Mouse (Mus musculus) intestine, embryonic 15.5 days (tissue): ENCODE data around the gene Dlx4. TPM values are rescaled to one million over a fixed set of nuclear protein-coding genes. Genes with fewer than 3 reads are reported as not detected.

Experiments
- ATAC-seq: fragments of 200-750 bp; cut with Nextera tagmentation; 2 replicates; pipeline ENCODE4 v1.8.0; 2017; ENCODE audit warnings: moderate TSS enrichment, moderate library complexity
- H3K27ac ChIP-seq: fragments of 300-500 bp; sonication (generic); 2 replicates; pipeline ENCODE4 v1.5.1; 2015; ENCODE audit warnings: mild to moderate bottlenecking, inconsistent platforms
- H3K27me3 ChIP-seq: fragments of 300-500 bp; sonication (generic); replicated peaks from 2 replicates; pipeline ENCODE4 v1.6.1; 2015; ENCODE audit warnings: inconsistent platforms
- H3K36me3 ChIP-seq: fragments of 300-500 bp; sonication (generic); 2 replicates; pipeline ENCODE4 v1.6.1; 2015; ENCODE audit warnings: inconsistent platforms
- H3K4me1 ChIP-seq: fragments of 300-500 bp; sonication (generic); replicated peaks from 2 replicates; pipeline ENCODE4 v1.6.1; 2015; ENCODE audit warnings: inconsistent platforms
- H3K4me2 ChIP-seq: fragments of 300-500 bp; sonication (generic); replicated peaks from 2 replicates; pipeline ENCODE4 v1.6.1; 2015; ENCODE audit warnings: mild to moderate bottlenecking, inconsistent platforms
- H3K4me3 ChIP-seq: fragments of 300-500 bp; sonication (generic); replicated peaks from 2 replicates; pipeline ENCODE4 v1.5.1; 2015; ENCODE audit warnings: inconsistent platforms
- H3K9ac ChIP-seq: fragments of 300-500 bp; sonication (generic); 2 replicates; pipeline ENCODE4 v1.6.1; 2015; ENCODE audit warnings: inconsistent platforms
- H3K9me3 ChIP-seq: fragments of 300-500 bp; sonication (generic); 2 replicates; pipeline ENCODE4 v1.6.1; 2016; ENCODE audit warnings: inconsistent platforms
- WGBS: fragments of 180-500 bp; shearing (Covaris S2); methylation state at CpG from one replicate; pipeline ENCODE4 v1.1.7; 2015; 5-methylcytosine and 5-hydroxymethylcytosine counted together
- polyA plus RNA-seq: library from polyadenylated mRNA; unstranded; fragments of >200 nt; fragmentation: Nextera tagmentation; extraction: Ambion mirVana; gene quantifications from 2 replicates; pipeline ENCODE4 v1.2.1, GENCODE M21; 2015

Dlx4 gene
- polyA plus RNA-seq: 0.10 and 0.16 TPM in 2 replicates

- Histone ChIP-seq H3K27me3 (peaks cover 95% of the 10 kb centered on the region), H3K4me3 (peak within 1 kb of the TSS; percentile 51), H3K27ac (no peak within 1 kb of the TSS), H3K36me3 (no peaks in the 10 kb centered on the region), H3K4me1 (peaks cover 32% of the 10 kb centered on the region), H3K9ac (peak within 1 kb of the TSS; percentile 45), H3K4me2 (peak within 1 kb of the TSS; percentile 96), H3K9me3 (no peaks in the 10 kb centered on the region)
- WGBS: under 1% methylated on average over 48 of the region's 48 CpGs
- ATAC-seq: peak; percentile 75
These were observed at the start of gene Dlx4 for GRCm38 (mm10) chr11:95145851-95146403. Gene Dlx4 (minus strand): TSS chr11:95146263.

GRCm38 (mm10) chr11:95189863-95190262 is 43.8 kb upstream of the Dlx4 start:
- Histone ChIP-seq H3K4me2 (no peak overlapping the region), H3K4me3 (no peak overlapping the region), H3K27me3 (no peaks in the 10 kb centered on the region; the same call in 1 of the 2 replicates), H3K9me3 (no peaks in the 10 kb centered on the region), H3K9ac (no peak overlapping the region), H3K36me3 (no peaks in the 10 kb centered on the region), H3K27ac (no peak overlapping the region), H3K4me1 (peaks cover 9% of the 10 kb centered on the region; the same call in 1 of the 2 replicates)
- 35% methylated on average over 11 of the region's 11 CpGs for WGBS
- peak; percentile 23; the same call in 1 of the 2 replicates for ATAC-seq

GRCm38 (mm10) chr11:95186826-95187225 is 40.8 kb upstream of the Dlx4 start:
- Histone ChIP-seq H3K9me3 (no peaks in the 10 kb centered on the region), H3K9ac (no peak overlapping the region), H3K27me3 (peaks cover 3% of the 10 kb centered on the region; the same call in 1 of the 2 replicates), H3K4me1 (peaks cover 9% of the 10 kb centered on the region; the same call in 1 of the 2 replicates), H3K4me3 (no peak overlapping the region), H3K36me3 (no peaks in the 10 kb centered on the region), H3K27ac (no peak overlapping the region), H3K4me2 (no peak overlapping the region)
- WGBS: 88% methylated on average over 7 of the region's 7 CpGs
- no peak for ATAC-seq

- Histone ChIP-seq H3K4me2 (no peak overlapping the region), H3K9ac (no peak overlapping the region), H3K27me3 (peaks cover 3% of the 10 kb centered on the region; the same call in 1 of the 2 replicates), H3K27ac (no peak overlapping the region), H3K4me3 (no peak overlapping the region), H3K36me3 (no peaks in the 10 kb centered on the region), H3K9me3 (no peaks in the 10 kb centered on the region), H3K4me1 (peaks cover 9% of the 10 kb centered on the region; the same call in 1 of the 2 replicates)
- 34% methylated on average over 11 of the region's 11 CpGs for WGBS
- ATAC-seq: no peak
These were observed 39.6 kb upstream of the Dlx4 start for GRCm38 (mm10) chr11:95185700-95186099.

GRCm38 (mm10) chr11:95184561-95184960 is 38.5 kb upstream of the Dlx4 start:
- no peaks in the 10 kb centered on the region for H3K9me3 ChIP-seq
- peaks cover 3% of the 10 kb centered on the region; the same call in 1 of the 2 replicates for H3K27me3 ChIP-seq
- no peaks in the 10 kb centered on the region for H3K36me3 ChIP-seq
- no peak overlapping the region for H3K4me2 ChIP-seq
- WGBS: 30% methylated on average over 5 of the region's 5 CpGs
- no peak for ATAC-seq
- no peak overlapping the region for H3K9ac ChIP-seq
- no peak overlapping the region for H3K27ac ChIP-seq
- H3K4me1 ChIP-seq: 0 out of 2 replicates have a peak, but pooled peaks cover 6% of the 10 kb centered on the region
- no peak overlapping the region for H3K4me3 ChIP-seq

- no peaks in the 10 kb centered on the region for H3K36me3 ChIP-seq
- no peak for ATAC-seq
- 65% methylated on average over 12 of the region's 12 CpGs for WGBS
These were observed 33.2 kb upstream of the Dlx4 start for GRCm38 (mm10) chr11:95179311-95179710.

GRCm38 (mm10) chr11:95165857-95166256 is 19.8 kb upstream of the Dlx4 start:
- no peaks in the 10 kb centered on the region for H3K27me3 ChIP-seq
- H3K4me3 ChIP-seq: no peak overlapping the region
- no peak overlapping the region for H3K27ac ChIP-seq
- no peaks in the 10 kb centered on the region for H3K36me3 ChIP-seq
- WGBS: 71% methylated on average over 5 of the region's 5 CpGs
- H3K9ac ChIP-seq: no peak overlapping the region
- no peak overlapping the region for H3K4me2 ChIP-seq
- no peak for ATAC-seq
- H3K4me1 ChIP-seq: no peaks in the 10 kb centered on the region
- H3K9me3 ChIP-seq: no peaks in the 10 kb centered on the region

More at GRCm38 (mm10) chr11:95179311-95179710, 33.2 kb upstream of the Dlx4 start:
- no peak overlapping the region for H3K4me3 ChIP-seq
- H3K27ac ChIP-seq: no peak overlapping the region
- no peaks in the 10 kb centered on the region for H3K9me3 ChIP-seq
- 0 out of 2 replicates have a peak, but pooled peaks cover 2% of the 10 kb centered on the region for H3K27me3 ChIP-seq
- H3K4me1 ChIP-seq: no peaks in the 10 kb centered on the region
- no peak overlapping the region for H3K9ac ChIP-seq
- no peak overlapping the region for H3K4me2 ChIP-seq

GRCm38 (mm10) chr11:95161708-95162107 is 15.6 kb upstream of the Dlx4 start:
- Histone ChIP-seq H3K4me3 (no peak overlapping the region), H3K4me2 (no peak overlapping the region), H3K27me3 (no peaks in the 10 kb centered on the region), H3K27ac (no peak overlapping the region), H3K9ac (no peak overlapping the region), H3K9me3 (no peaks in the 10 kb centered on the region), H3K36me3 (no peaks in the 10 kb centered on the region), H3K4me1 (no peaks in the 10 kb centered on the region)
- 77% methylated on average over 4 of the region's 4 CpGs for WGBS
- ATAC-seq: no peak

GRCm38 (mm10) chr11:95160693-95161092 is 14.6 kb upstream of the Dlx4 start:
- H3K27me3 ChIP-seq: 0 out of 2 replicates have a peak, but pooled peaks cover 5% of the 10 kb centered on the region
- no peak for ATAC-seq
- H3K9me3 ChIP-seq: no peaks in the 10 kb centered on the region
- H3K27ac ChIP-seq: no peak overlapping the region
- no peak overlapping the region for H3K4me2 ChIP-seq
- H3K4me3 ChIP-seq: no peak overlapping the region
- H3K36me3 ChIP-seq: no peaks in the 10 kb centered on the region
- H3K4me1 ChIP-seq: no peaks in the 10 kb centered on the region
- 51% methylated on average over 7 of the region's 7 CpGs for WGBS
- H3K9ac ChIP-seq: no peak overlapping the region

- Histone ChIP-seq H3K9ac (no peak overlapping the region), H3K36me3 (no peaks in the 10 kb centered on the region), H3K9me3 (no peaks in the 10 kb centered on the region), H3K4me3 (no peak overlapping the region), H3K4me1 (no peaks in the 10 kb centered on the region), H3K4me2 (no peak overlapping the region), H3K27ac (no peak overlapping the region), H3K27me3 (0 out of 2 replicates have a peak, but pooled peaks cover 5% of the 10 kb centered on the region)
- no peak for ATAC-seq
- 87% methylated on average over 8 of the region's 8 CpGs for WGBS
These were observed 13.8 kb upstream of the Dlx4 start for GRCm38 (mm10) chr11:95159763-95160371.

GRCm38 (mm10) chr11:95157872-95158271 is 11.8 kb upstream of the Dlx4 start:
- WGBS: 77% methylated on average over 5 of the region's 5 CpGs
- Histone ChIP-seq H3K36me3 (no peaks in the 10 kb centered on the region), H3K4me1 (no peaks in the 10 kb centered on the region), H3K9me3 (no peaks in the 10 kb centered on the region), H3K27me3 (peaks cover 10% of the 10 kb centered on the region), H3K4me2 (no peak overlapping the region), H3K9ac (no peak overlapping the region), H3K4me3 (no peak overlapping the region), H3K27ac (no peak overlapping the region)
- no peak for ATAC-seq

GRCm38 (mm10) chr11:95157356-95157755 is 11.3 kb upstream of the Dlx4 start:
- Histone ChIP-seq H3K4me3 (no peak overlapping the region), H3K27me3 (peaks cover 15% of the 10 kb centered on the region), H3K4me2 (no peak overlapping the region), H3K36me3 (no peaks in the 10 kb centered on the region), H3K9me3 (no peaks in the 10 kb centered on the region), H3K9ac (no peak overlapping the region), H3K27ac (no peak overlapping the region), H3K4me1 (no peaks in the 10 kb centered on the region)
- no peak for ATAC-seq
- WGBS: 63% methylated on average over 5 of the region's 5 CpGs

- 76% methylated on average over 2 of the region's 2 CpGs for WGBS
- no peak for ATAC-seq
- Histone ChIP-seq H3K9me3 (no peaks in the 10 kb centered on the region), H3K4me3 (no peak overlapping the region), H3K27ac (no peak overlapping the region), H3K4me2 (no peak overlapping the region), H3K27me3 (peaks cover 33% of the 10 kb centered on the region), H3K4me1 (peaks cover 2% of the 10 kb centered on the region), H3K36me3 (no peaks in the 10 kb centered on the region), H3K9ac (no peak overlapping the region)
These were observed 9.4 kb upstream of the Dlx4 start for GRCm38 (mm10) chr11:95155511-95155910.
